ENCODE assay signal across 8 mouse cellular contexts in genomic region chr11:98795714-98796514, GRCm38 (mm10). TPM values are rescaled to one million over a fixed set of nuclear protein-coding genes. Genes with fewer than 3 reads are reported as not detected.
A peak's percentile ranks its signal among the peaks of the same experiment; 100 is the strongest.
DNase-seq lines count a peak whose midpoint lies in the region; ATAC-seq lines count a peak whose summit lies in the region.

No protein-coding gene starts in this region.

- peak overlapping the region; percentile 74 for H3K4me2 ChIP-seq in embryonic facial prominence, embryonic 13.5 days
- peak overlapping the region; percentile 95 for H3K4me2 ChIP-seq in heart, embryonic 14.5 days (ENCODE audit: low read length)

- H3K4me3 ChIP-seq in embryonic facial prominence, embryonic 13.5 days: peak overlapping the region; percentile 100
- peak overlapping the region; percentile 76 to 96 for H3K4me3 ChIP-seq in heart, embryonic 14.5 days (ENCODE audit: control insufficient read depth in 1 of 2, insufficient read depth in 1 of 2, low read depth in 1 of 2, low read length in 2 of 2)

- H3K9ac ChIP-seq in embryonic facial prominence, embryonic 13.5 days: peak overlapping the region; percentile 100
- peak overlapping the region; percentile 100 for H3K9ac ChIP-seq in heart, embryonic 14.5 days (ENCODE audit: low read length)

- no peaks in the 10 kb centered on the region for H3K9me3 ChIP-seq in embryonic facial prominence, embryonic 13.5 days
- H3K9me3 ChIP-seq in heart, embryonic 14.5 days (ENCODE audit: control insufficient read depth, low read length): no peaks in the 10 kb centered on the region

- no peaks in the 10 kb centered on the region for H3K27me3 ChIP-seq in embryonic facial prominence, embryonic 13.5 days
- H3K27me3 ChIP-seq in heart, embryonic 14.5 days (ENCODE audit: control insufficient read depth, insufficient read depth, low read length): no peaks in the 10 kb centered on the region
- no peaks in the 10 kb centered on the region for H3K27me3 ChIP-seq in splenic B cell, adult 2 months (ENCODE audit: control insufficient read depth, insufficient read depth, low read length, poor library complexity, severe bottlenecking)

- H3K4me1 ChIP-seq in embryonic facial prominence, embryonic 13.5 days: peaks cover 28% of the 10 kb centered on the region
- peaks cover 6 to 21% of the 10 kb centered on the region in 2 experiments for H3K4me1 ChIP-seq in heart, embryonic 14.5 days (ENCODE audit: control insufficient read depth in 2 of 2, insufficient read depth in 2 of 2, low read length in 2 of 2)

- peak; percentile 46; the same call in 1 of the 2 replicates for ATAC-seq in embryonic facial prominence, embryonic 13.5 days (ENCODE audit: insufficient number of reproducible peaks, insufficient read depth, low FRiP score, low TSS enrichment, low read depth)
- ATAC-seq in heart, embryonic 14.5 days (ENCODE audit: insufficient number of reproducible peaks, insufficient read depth, low FRiP score, low read depth): peak; percentile 54
- 0 out of 2 replicates have a peak, but pooled peaks have one; percentile 4 for ATAC-seq in megakaryocyte progenitor cell, adult 5-6 weeks (replicated peaks; ENCODE audit: poor library complexity)

- H3K27ac ChIP-seq in embryonic facial prominence, embryonic 13.5 days: peak overlapping the region; percentile 100
- peak overlapping the region; percentile 100 for H3K27ac ChIP-seq in heart, embryonic 14.5 days (replicated peaks in 1 of 2; ENCODE audit: control insufficient read depth in 1 of 2, insufficient read depth in 1 of 2, low read depth in 2 of 2, low read length in 2 of 2)

- WGBS in embryonic facial prominence, embryonic 13.5 days: 1% methylated on average over 62 of the region's 74 CpGs
- 1% methylated on average over 63 of the region's 74 CpGs for WGBS in heart, embryonic 14.5 days

- H3K36me3 ChIP-seq in embryonic facial prominence, embryonic 13.5 days: peaks cover 31% of the 10 kb centered on the region
- H3K36me3 ChIP-seq in heart, embryonic 14.5 days (ENCODE audit: control insufficient read depth, insufficient read depth, low read length): peaks cover 29% of the 10 kb centered on the region
- H3K36me3 ChIP-seq in splenic B cell, adult 2 months (ENCODE audit: control insufficient read depth, insufficient read depth, low read length, poor library complexity, severe bottlenecking): peaks cover 2% of the 10 kb centered on the region; the same call in 1 of the 2 replicates

- DNase-seq in CD8-positive naive resting alpha-beta T cell, adult 2 months (ENCODE audit: low read depth in 2 of 2, low spot score in 2 of 2): peak; percentile 16 to 21
- peak; percentile 38 for DNase-seq in adipocyte (ENCODE audit: low spot score)
- DNase-seq in kidney, postnatal 10 days: peak; percentile 76
- peak; percentile 64 for DNase-seq in splenic B cell, adult 2 months (ENCODE audit: low read depth, low spot score)
- no peak for DNase-seq in frontal cortex, postnatal 36 days (ENCODE audit: low spot score in 2 of 2)

RNA-seq across cellular contexts. Expression of gene Msl1, which starts 0.6 kb away (rescaled TPM):
- polyA plus RNA-seq in embryonic facial prominence, embryonic 13.5 days (2015; fragmentation: Nextera tagmentation; extraction: Ambion mirVana): 31.5 and 33.0 TPM in 2 replicates
- polyA plus RNA-seq in heart, embryonic 14.5 days (2014; fragmentation: Nextera tagmentation; extraction: Ambion mirVana): 13.3 and 15.3 TPM in 2 replicates
- 60.8 and 62.0 TPM in 2 replicates for total RNA-seq in megakaryocyte progenitor cell, adult 5-6 weeks (2015)
- 76.3 and 99.9 TPM in 2 replicates for total RNA-seq in megakaryocyte progenitor cell, adult 5-6 weeks (2017)

RNA-seq across cellular contexts. Expression of gene Casc3, which starts 8.8 kb away (rescaled TPM):
- polyA plus RNA-seq in embryonic facial prominence, embryonic 13.5 days (2015; fragmentation: Nextera tagmentation; extraction: Ambion mirVana): 39.0 and 40.3 TPM in 2 replicates
- polyA plus RNA-seq in heart, embryonic 14.5 days (2014; fragmentation: Nextera tagmentation; extraction: Ambion mirVana): 22.6 and 22.9 TPM in 2 replicates
- total RNA-seq in megakaryocyte progenitor cell, adult 5-6 weeks (2015): 38.3 and 39.0 TPM in 2 replicates
- 18.3 and 31.7 TPM in 2 replicates for total RNA-seq in megakaryocyte progenitor cell, adult 5-6 weeks (2017)

RNA-seq across cellular contexts. Expression of gene Nr1d1, which starts 20.8 kb away (rescaled TPM):
- 1.4 and 1.5 TPM in 2 replicates for polyA plus RNA-seq in embryonic facial prominence, embryonic 13.5 days (2015; fragmentation: Nextera tagmentation; extraction: Ambion mirVana)
- polyA plus RNA-seq in heart, embryonic 14.5 days (2014; fragmentation: Nextera tagmentation; extraction: Ambion mirVana): 6.0 and 6.4 TPM in 2 replicates
- total RNA-seq in megakaryocyte progenitor cell, adult 5-6 weeks (2015): 3.3 and 3.5 TPM in 2 replicates
- total RNA-seq in megakaryocyte progenitor cell, adult 5-6 weeks (2017): 0.47 and 0.87 TPM in 2 replicates

RNA-seq across cellular contexts. Expression of gene Rapgefl1, which starts 40.7 kb away (rescaled TPM):
- 3.9 and 4.7 TPM in 2 replicates for polyA plus RNA-seq in embryonic facial prominence, embryonic 13.5 days (2015; fragmentation: Nextera tagmentation; extraction: Ambion mirVana)
- polyA plus RNA-seq in heart, embryonic 14.5 days (2014; fragmentation: Nextera tagmentation; extraction: Ambion mirVana): 0.82 and 0.95 TPM in 2 replicates
- 0.24 and 1.8 TPM in 2 replicates for total RNA-seq in megakaryocyte progenitor cell, adult 5-6 weeks (2015)
- not detected in 2 replicates for total RNA-seq in megakaryocyte progenitor cell, adult 5-6 weeks (2017)

RNA-seq across cellular contexts. Expression of gene Thra, which starts 55.5 kb away (rescaled TPM):
- 46.5 and 47.3 TPM in 2 replicates for polyA plus RNA-seq in embryonic facial prominence, embryonic 13.5 days (2015; fragmentation: Nextera tagmentation; extraction: Ambion mirVana)
- polyA plus RNA-seq in heart, embryonic 14.5 days (2014; fragmentation: Nextera tagmentation; extraction: Ambion mirVana): 45.3 and 55.6 TPM in 2 replicates
- 34.2 and 34.6 TPM in 2 replicates for total RNA-seq in megakaryocyte progenitor cell, adult 5-6 weeks (2015)
- 21.8 and 25.3 TPM in 2 replicates for total RNA-seq in megakaryocyte progenitor cell, adult 5-6 weeks (2017)

Comparison
In these comparisons a context has a peak if more than half of its experiments do, and no peak if none do; other contexts are left out.
1. DNase-seq: peak in CD8-positive naive resting alpha-beta T cell, adult 2 months (2 of 2), adipocyte (single experiment), kidney, postnatal 10 days (single experiment) and splenic B cell, adult 2 months (single experiment); none in frontal cortex, postnatal 36 days (0 of 2).
2. ATAC-seq: peak in every context shown above with its lines; median percentile 54 in heart, embryonic 14.5 days; 46 in embryonic facial prominence, embryonic 13.5 days; 4 in megakaryocyte progenitor cell, adult 5-6 weeks.